Mouse (Mus musculus) stomach, postnatal 0 days (tissue): ENCODE measurements around the gene Pappa. TPM values are rescaled to one million over a fixed set of nuclear protein-coding genes. Genes with fewer than 3 reads are reported as not detected.

Experiments used
- ATAC-seq: fragments of 200-750 bp; cut with Nextera tagmentation; 2 replicates; pipeline ENCODE4 v1.8.0; 2017; ENCODE audit not compliant: low FRiP score, low TSS enrichment
- DNase-seq: peaks from one replicate; pipeline ENCODE4 v3.0.0-alpha.2; 2016; ENCODE audit warnings: low spot score
- H3K27ac ChIP-seq: fragments of 300-500 bp; sonication (generic); replicated peaks from 2 replicates; pipeline ENCODE4 v1.5.1; 2014; ENCODE audit warnings: mild to moderate bottlenecking, control low read depth
- H3K27me3 ChIP-seq: fragments of 300-500 bp; sonication (generic); 2 replicates; pipeline ENCODE4 v1.6.1; 2014; ENCODE audit warnings: low read length; ENCODE audit not compliant: control insufficient read depth, insufficient read depth
- H3K36me3 ChIP-seq: fragments of 300-500 bp; sonication (generic); 2 replicates; pipeline ENCODE4 v1.6.1; 2014; ENCODE audit warnings: low read length, mixed read lengths; ENCODE audit not compliant: control insufficient read depth, insufficient read depth
- H3K4me1 ChIP-seq: fragments of 300-500 bp; sonication (generic); replicated peaks from 2 replicates; pipeline ENCODE4 v1.6.1; 2014; ENCODE audit warnings: antibody characterized with exemption; ENCODE audit not compliant: control insufficient read depth, insufficient read depth
- H3K4me2 ChIP-seq: fragments of 300-500 bp; sonication (generic); replicated peaks from 2 replicates; pipeline ENCODE4 v1.6.1; 2014; ENCODE audit warnings: low read depth, mild to moderate bottlenecking, control low read depth, moderate library complexity
- H3K4me3 ChIP-seq: fragments of 300-500 bp; sonication (generic); 2 replicates; pipeline ENCODE4 v1.5.1; 2014; ENCODE audit warnings: low read depth, low read length, control low read depth
- H3K9ac ChIP-seq: fragments of 300-500 bp; sonication (generic); 2 replicates; pipeline ENCODE4 v1.6.1; 2014; ENCODE audit warnings: mild to moderate bottlenecking, low read length, control low read depth, mixed read lengths
- H3K9me3 ChIP-seq: fragments of 300-500 bp; sonication (generic); 2 replicates; pipeline ENCODE4 v1.6.1; 2016; ENCODE audit warnings: low read length; ENCODE audit not compliant: control insufficient read depth
- CTCF ChIP-seq: IDR thresholded peaks from 2 replicates; pipeline ENCODE4 v1.5.1; 2016; ENCODE audit warnings: antibody characterized with exemption, low read depth, mild to moderate bottlenecking, moderate library complexity
- EP300 ChIP-seq: optimal IDR thresholded peaks from 2 replicates; pipeline ENCODE3; 2016; ENCODE audit warnings: antibody characterized with exemption
- WGBS: fragments of 180-500 bp; shearing (Covaris S2); extraction: QIAGEN DNeasy Blood & Tissue Kit; methylation state at CpG from one replicate; pipeline ENCODE4 v1.1.7; 2014; 5-methylcytosine and 5-hydroxymethylcytosine counted together
- polyA plus RNA-seq: library from polyadenylated mRNA; unstranded; fragments of >200 nt; fragmentation: Nextera tagmentation; extraction: Ambion mirVana; gene quantifications from 2 replicates; pipeline ENCODE4 v1.2.1, GENCODE M21; 2015

The Pappa gene
- polyA plus RNA-seq, 1 experiment from 2014 or later, result 0.72 TPM

DNA sequence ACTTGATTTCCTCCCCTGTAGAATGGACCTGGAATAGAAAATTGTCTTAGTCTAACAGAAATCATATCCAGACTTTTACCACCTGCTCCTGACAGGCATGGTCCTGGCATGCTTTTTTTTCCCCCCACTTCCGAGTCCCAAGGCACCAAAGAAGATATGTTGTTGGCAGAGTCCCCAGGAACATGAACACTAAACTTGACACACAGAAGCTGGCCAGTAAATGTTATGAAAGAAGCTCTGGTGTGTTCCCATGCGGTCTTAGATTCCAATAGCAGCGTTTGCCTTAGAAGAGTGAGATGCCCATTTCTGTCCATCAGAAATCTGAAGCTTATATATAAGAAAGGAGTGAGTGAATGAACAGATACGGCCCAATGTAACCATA, 155.3 kb downstream of the Pappa start:
- no peak for DNase-seq
- ATAC-seq, result no peak
- TF ChIP-seq EP300 (no peak), CTCF (no peak)
- 67% methylated on average over 4 of the region's 4 CpGs for WGBS
- Histone ChIP-seq H3K36me3 (no peaks in the 10 kb centered on the region), H3K4me1 (no peaks in the 10 kb centered on the region), H3K27ac (no peak overlapping the region), H3K4me2 (no peak overlapping the region), H3K9ac (no peak overlapping the region), H3K27me3 (no peaks in the 10 kb centered on the region), H3K4me3 (no peak overlapping the region), H3K9me3 (no peaks in the 10 kb centered on the region)

DNA sequence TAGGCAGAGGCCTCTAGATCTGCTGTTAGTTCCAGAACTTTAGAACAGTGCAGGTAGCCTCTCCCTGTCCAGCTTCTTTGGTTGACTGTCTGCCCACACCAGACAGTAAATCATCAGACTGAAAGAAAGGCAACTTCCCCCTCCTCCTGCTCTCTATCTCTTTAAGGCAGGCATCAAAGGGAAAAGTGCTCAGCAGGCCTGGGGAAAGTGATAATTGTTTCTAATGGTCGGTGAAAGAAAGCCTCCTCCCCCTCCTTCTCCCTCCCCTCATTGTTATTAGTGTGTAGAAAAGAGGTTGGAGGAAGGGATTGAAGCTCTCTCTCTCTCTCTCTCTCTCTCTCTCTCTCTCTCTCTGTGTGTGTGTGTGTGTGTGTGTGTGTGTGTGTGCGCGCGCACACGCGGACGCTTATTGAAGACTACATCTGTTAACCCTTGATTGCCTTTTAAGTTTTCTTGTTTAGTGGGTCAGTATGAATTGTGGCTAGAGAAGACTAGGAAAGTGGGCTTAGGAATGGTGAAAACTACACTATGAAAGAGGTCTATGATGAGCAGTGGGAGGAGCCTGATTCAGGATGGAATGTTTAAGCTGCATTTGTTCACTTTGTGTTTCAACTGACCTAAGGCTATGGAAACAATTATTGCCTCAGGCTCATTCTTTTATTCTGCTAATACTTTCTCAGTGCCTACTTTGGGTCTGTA, 156.2 kb downstream of the Pappa start:
- H3K27ac ChIP-seq, result no peak overlapping the region
- no peak for ATAC-seq
- H3K9ac ChIP-seq, result no peak overlapping the region
- H3K27me3 ChIP-seq, result no peaks in the 10 kb centered on the region
- TF ChIP-seq EP300, result no peak
- TF ChIP-seq CTCF, result no peak
- no peak for DNase-seq
- H3K9me3 ChIP-seq, result no peaks in the 10 kb centered on the region
- no peak overlapping the region for H3K4me3 ChIP-seq
- no peaks in the 10 kb centered on the region for H3K36me3 ChIP-seq
- WGBS, result 16% methylated on average over 7 of the region's 7 CpGs
- no peaks in the 10 kb centered on the region for H3K4me1 ChIP-seq
- no peak overlapping the region for H3K4me2 ChIP-seq

DNA sequence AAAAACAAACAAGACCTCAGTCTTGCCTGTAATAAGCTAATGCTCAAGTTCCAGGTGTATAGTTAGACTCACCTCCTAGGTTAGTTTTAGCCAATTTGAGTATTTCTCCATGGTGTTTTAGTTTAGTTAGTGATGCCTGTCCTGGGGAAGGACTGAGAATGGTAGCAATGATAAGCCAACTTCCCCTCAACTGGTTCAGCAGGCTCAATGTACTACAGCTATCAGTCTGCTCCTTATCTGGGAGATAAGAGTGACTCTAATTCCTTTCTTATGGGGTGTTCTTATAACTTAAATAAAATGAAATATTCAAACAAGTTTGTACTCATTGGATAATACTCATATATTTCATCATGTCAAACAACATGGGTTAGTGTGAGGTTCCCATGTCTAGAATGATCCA, 156.9 kb downstream of the Pappa start:
- no peaks in the 10 kb centered on the region for H3K9me3 ChIP-seq
- no peaks in the 10 kb centered on the region for H3K36me3 ChIP-seq
- DNase-seq (no peak), ATAC-seq (no peak)
- TF ChIP-seq CTCF (no peak), EP300 (no peak)
- no peak overlapping the region for H3K9ac ChIP-seq
- H3K4me3 ChIP-seq, result no peak overlapping the region
- no peaks in the 10 kb centered on the region for H3K4me1 ChIP-seq
- no peaks in the 10 kb centered on the region for H3K27me3 ChIP-seq
- H3K27ac ChIP-seq, result no peak overlapping the region
- no peak overlapping the region for H3K4me2 ChIP-seq

DNA sequence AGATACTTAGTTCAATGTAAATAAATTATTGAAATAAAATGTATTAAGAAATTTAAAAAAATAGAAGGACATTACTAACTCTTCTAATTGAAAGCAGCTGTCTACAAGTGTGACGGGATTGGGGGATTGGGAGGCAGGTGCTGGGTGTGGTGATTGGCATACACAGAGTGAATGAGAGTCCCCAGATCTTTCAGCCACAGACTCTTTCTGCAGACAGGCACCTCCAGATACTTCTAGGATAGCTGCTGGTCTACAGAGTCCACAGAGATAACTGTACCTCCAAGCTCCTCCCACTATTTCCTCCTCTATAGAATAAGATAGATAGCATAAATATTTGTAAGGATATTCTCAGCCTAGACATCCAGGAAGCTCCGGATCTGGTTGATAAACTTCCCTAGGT, 159.6 kb downstream of the Pappa start:
- Histone ChIP-seq H3K4me1 (no peaks in the 10 kb centered on the region), H3K4me2 (no peak overlapping the region), H3K27ac (no peak overlapping the region), H3K9ac (no peak overlapping the region), H3K9me3 (no peaks in the 10 kb centered on the region), H3K4me3 (no peak overlapping the region), H3K27me3 (no peaks in the 10 kb centered on the region), H3K36me3 (no peaks in the 10 kb centered on the region)
- DNase-seq (no peak), ATAC-seq (no peak)
- 67% methylated on average over 2 of the region's 2 CpGs for WGBS
- no peak for TF ChIP-seq EP300
- TF ChIP-seq CTCF, result no peak

DNA sequence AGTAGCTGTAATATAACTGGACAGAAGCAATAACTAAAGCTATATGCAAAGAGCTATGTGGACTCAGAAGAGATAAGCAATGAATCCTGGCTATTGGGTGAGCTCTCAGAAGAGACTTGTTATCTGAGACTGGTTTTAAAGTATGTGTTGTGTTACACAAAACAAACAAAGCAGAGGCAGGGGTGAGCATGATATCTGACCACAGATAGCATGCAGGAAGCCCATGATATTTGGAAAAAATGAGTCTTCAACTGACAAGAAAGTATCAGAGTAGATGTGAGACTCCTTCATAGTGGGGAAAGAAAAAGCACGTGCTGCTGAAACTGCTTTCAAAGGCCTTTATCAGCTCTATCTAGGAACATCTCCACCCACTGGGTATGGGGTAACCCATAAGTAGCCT, 161.2 kb downstream of the Pappa start:
- Histone ChIP-seq H3K4me1 (no peaks in the 10 kb centered on the region), H3K9me3 (no peaks in the 10 kb centered on the region), H3K36me3 (no peaks in the 10 kb centered on the region), H3K4me2 (no peak overlapping the region), H3K27me3 (no peaks in the 10 kb centered on the region), H3K4me3 (no peak overlapping the region), H3K9ac (no peak overlapping the region), H3K27ac (no peak overlapping the region)
- 40% methylated on average over 1 of the region's 1 CpGs for WGBS
- DNase-seq, result no peak
- TF ChIP-seq CTCF, result no peak
- TF ChIP-seq EP300, result no peak
- ATAC-seq, result no peak

DNA sequence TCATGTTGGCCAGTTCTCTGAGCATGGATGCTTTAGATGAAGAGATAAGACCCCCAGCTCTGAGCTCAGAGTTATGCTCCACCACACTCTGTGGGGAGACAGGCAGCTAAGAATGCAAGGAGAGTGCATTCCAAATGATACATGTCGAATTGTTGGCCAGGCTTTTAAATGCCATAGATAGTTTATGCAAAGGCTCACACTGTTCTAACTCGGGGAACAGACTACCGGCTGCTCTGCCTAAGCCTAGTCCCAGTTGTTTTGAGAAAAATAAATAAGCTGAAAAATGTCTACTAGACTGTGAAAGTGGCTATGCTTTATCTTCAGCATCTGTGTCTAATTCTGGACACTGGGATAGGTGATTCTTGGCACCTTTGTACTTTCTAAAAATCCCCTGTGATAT, 165.3 kb downstream of the Pappa start:
- WGBS, result 40% methylated on average over 3 of the region's 3 CpGs
- Histone ChIP-seq H3K4me2 (no peak overlapping the region), H3K27me3 (no peaks in the 10 kb centered on the region), H3K36me3 (no peaks in the 10 kb centered on the region), H3K9ac (no peak overlapping the region), H3K4me3 (no peak overlapping the region), H3K9me3 (no peaks in the 10 kb centered on the region), H3K4me1 (no peaks in the 10 kb centered on the region), H3K27ac (no peak overlapping the region)
- ATAC-seq, result no peak
- no peak for DNase-seq
- no peak for TF ChIP-seq CTCF
- no peak for TF ChIP-seq EP300
